Mouse (Mus musculus) kidney, embryonic 15.5 days (tissue): ENCODE data around the gene Reep3. TPM values are rescaled to one million over a fixed set of nuclear protein-coding genes. Genes with fewer than 3 reads are reported as not detected.
A peak's percentile ranks its signal among the peaks of the same experiment; 100 is the strongest.

ENCODE experiments used
- ATAC-seq: fragments of 200-750 bp; cut with Nextera tagmentation; replicated peaks from 2 replicates; pipeline ENCODE4 v1.8.0; 2017; ENCODE audit warnings: moderate TSS enrichment; ENCODE audit not compliant: low FRiP score
- H3K27ac ChIP-seq: fragments of 300-500 bp; sonication (generic); 2 replicates; pipeline ENCODE4 v1.5.1; 2015; ENCODE audit warnings: mild to moderate bottlenecking, inconsistent platforms
- H3K27me3 ChIP-seq: fragments of 300-500 bp; sonication (generic); 2 replicates; pipeline ENCODE4 v1.6.1; 2015; ENCODE audit warnings: inconsistent platforms
- H3K36me3 ChIP-seq: fragments of 300-500 bp; sonication (generic); 2 replicates; pipeline ENCODE4 v1.6.1; 2015; ENCODE audit warnings: inconsistent platforms
- H3K4me1 ChIP-seq: fragments of 300-500 bp; sonication (generic); 2 replicates; pipeline ENCODE4 v1.6.1; 2015; ENCODE audit warnings: inconsistent platforms
- H3K4me2 ChIP-seq: fragments of 300-500 bp; sonication (generic); 2 replicates; pipeline ENCODE4 v1.6.1; 2015; ENCODE audit warnings: moderate library complexity, mild to moderate bottlenecking, inconsistent platforms
- H3K4me3 ChIP-seq: fragments of 300-500 bp; sonication (generic); replicated peaks from 2 replicates; pipeline ENCODE4 v1.5.1; 2015; ENCODE audit warnings: mild to moderate bottlenecking, inconsistent platforms
- H3K9ac ChIP-seq: fragments of 300-500 bp; sonication (generic); 2 replicates; pipeline ENCODE4 v1.6.1; 2015; ENCODE audit warnings: mild to moderate bottlenecking, inconsistent platforms
- H3K9me3 ChIP-seq: fragments of 300-500 bp; sonication (generic); replicated peaks from 2 replicates; pipeline ENCODE4 v1.6.1; 2016; ENCODE audit warnings: inconsistent platforms
- WGBS: fragments of 180-500 bp; shearing (Covaris S2); methylation state at CpG from one replicate; pipeline ENCODE4 v1.1.7; 2015; ENCODE audit warnings: mixed read lengths; 5-methylcytosine and 5-hydroxymethylcytosine counted together
- polyA plus RNA-seq: library from polyadenylated mRNA; unstranded; fragments of >200 nt; fragmentation: Nextera tagmentation; extraction: Ambion mirVana; gene quantifications from 2 replicates; pipeline ENCODE4 v1.2.1, GENCODE M21; 2015

Reep3 gene
- polyA plus RNA-seq, 1 experiment from 2014 or later, result 47.0 TPM

DNA sequence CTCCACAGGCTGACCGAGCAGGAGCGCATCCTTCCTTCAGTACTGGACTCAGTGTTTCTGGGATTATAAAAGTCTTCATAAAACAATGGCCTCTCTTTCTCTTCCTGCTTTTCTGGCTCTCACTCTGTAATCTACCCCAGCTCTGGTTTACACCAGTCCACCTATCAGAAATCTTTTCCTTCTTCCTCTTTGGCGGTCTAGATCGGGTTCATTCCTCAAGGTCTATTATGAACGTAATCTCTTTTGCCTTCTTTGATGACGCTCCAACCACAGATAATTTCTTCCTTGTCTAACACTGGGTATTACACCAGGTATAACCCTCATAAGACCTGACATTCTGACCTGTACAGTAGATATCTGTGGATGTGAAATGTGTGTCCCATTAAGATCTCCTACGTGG, 1.8 kb downstream of the Reep3 start:
- H3K27ac ChIP-seq, result no peak overlapping the region
- no peak overlapping the region for H3K9ac ChIP-seq
- H3K27me3 ChIP-seq, result no peaks in the 10 kb centered on the region
- H3K4me1 ChIP-seq, result peaks cover 32% of the 10 kb centered on the region
- H3K9me3 ChIP-seq, result no peaks in the 10 kb centered on the region
- H3K4me2 ChIP-seq, result peak overlapping the region; percentile 79; the same call in 1 of the 2 replicates
- WGBS, result 75% methylated on average over 7 of the region's 7 CpGs
- ATAC-seq, result no peak
- H3K4me3 ChIP-seq, result no peak overlapping the region
- H3K36me3 ChIP-seq, result no peaks in the 10 kb centered on the region

DNA sequence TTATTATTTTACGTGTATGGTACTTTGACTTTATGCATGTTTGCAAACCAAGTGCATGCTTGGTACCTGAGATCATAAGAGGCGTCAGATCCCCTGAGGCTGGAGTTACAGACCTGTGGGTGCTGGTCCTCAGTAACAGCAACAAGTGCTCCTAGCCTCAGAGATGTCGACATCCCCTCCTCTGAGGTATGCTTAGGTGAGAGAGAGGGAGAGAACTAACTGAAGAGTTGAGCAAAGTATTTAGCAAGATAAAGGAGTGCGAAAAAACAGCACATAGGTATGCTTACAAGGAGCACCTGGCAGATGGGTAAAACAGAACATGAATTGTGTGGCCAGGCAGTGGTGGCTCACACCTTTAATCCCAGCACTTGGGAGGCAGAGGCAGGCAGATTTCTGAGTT, 6.1 kb downstream of the Reep3 start:
- Histone ChIP-seq H3K4me1 (peaks cover 22% of the 10 kb centered on the region), H3K27me3 (no peaks in the 10 kb centered on the region), H3K27ac (no peak overlapping the region), H3K9ac (no peak overlapping the region), H3K4me2 (no peak overlapping the region), H3K9me3 (no peaks in the 10 kb centered on the region), H3K4me3 (no peak overlapping the region), H3K36me3 (no peaks in the 10 kb centered on the region)
- WGBS, result 88% methylated on average over 4 of the region's 4 CpGs
- ATAC-seq, result no peak

DNA sequence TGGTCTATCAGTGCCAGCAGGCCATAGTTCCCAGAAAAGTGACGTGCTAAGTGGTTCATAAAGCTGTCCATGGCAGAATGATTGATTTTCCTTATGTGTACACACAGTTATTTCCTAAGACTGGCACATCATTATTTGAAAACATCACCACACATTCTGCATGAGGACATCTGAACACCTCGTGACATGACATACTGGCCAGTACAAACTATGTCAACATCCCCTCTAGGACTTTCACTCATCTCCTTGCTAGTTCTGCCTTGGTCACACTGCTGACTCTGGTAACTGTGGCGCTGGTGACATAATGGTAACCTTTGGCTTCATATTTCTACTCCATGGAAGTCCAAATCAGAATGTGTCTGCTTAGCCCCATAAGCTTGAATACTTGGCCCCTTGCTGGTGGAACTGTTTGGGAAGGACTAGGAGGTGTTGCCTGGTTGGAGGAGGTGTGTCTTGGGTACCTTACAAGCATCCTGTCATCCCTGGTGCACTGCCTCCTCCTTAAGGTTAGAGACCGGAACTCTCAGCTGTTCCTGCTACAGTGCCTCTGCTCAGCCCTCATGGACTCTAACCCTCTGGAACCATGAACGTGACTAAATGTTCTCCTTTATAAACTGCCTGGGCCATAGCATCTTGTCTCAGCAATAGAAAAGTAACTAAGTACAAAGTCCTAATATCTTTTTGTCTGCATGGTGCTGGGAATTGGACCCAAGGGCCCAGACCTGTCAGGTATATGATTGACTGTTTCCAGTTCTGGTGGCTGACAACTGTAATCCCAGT, 9.1 kb downstream of the Reep3 start:
- Histone ChIP-seq H3K27me3 (no peaks in the 10 kb centered on the region), H3K4me2 (no peak overlapping the region), H3K36me3 (no peaks in the 10 kb centered on the region), H3K9ac (no peak overlapping the region), H3K9me3 (no peaks in the 10 kb centered on the region), H3K4me3 (no peak overlapping the region), H3K4me1 (peaks cover 16% of the 10 kb centered on the region), H3K27ac (no peak overlapping the region)
- WGBS, result 83% methylated on average over 5 of the region's 5 CpGs
- ATAC-seq, result no peak

DNA sequence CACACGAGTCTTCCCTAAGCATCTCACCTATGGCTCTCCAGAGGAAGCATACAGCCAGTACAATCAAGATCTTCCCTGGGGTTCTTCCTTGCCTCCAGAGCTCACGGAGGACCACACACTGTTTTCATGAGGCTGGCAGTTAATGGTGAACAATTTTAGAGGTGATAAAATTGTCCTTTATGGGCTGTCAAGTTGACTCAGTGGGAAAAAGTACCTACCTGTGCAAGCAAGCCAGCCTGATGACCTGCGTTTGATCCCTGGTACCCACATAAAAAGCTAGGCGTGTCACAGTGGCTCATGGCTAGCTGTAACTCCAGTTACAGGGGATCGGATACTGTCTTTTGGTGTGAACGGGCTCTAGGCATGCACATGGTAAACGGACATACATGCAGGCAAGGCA, 10.8 kb downstream of the Reep3 start:
- no peak overlapping the region for H3K9ac ChIP-seq
- no peak for ATAC-seq
- H3K4me1 ChIP-seq, result peaks cover 22% of the 10 kb centered on the region
- H3K4me2 ChIP-seq, result no peak overlapping the region
- WGBS, result 75% methylated on average over 7 of the region's 7 CpGs
- no peak overlapping the region for H3K27ac ChIP-seq
- no peaks in the 10 kb centered on the region for H3K36me3 ChIP-seq
- no peaks in the 10 kb centered on the region; the same call in 1 of the 2 replicates for H3K9me3 ChIP-seq
- no peak overlapping the region for H3K4me3 ChIP-seq
- H3K27me3 ChIP-seq, result no peaks in the 10 kb centered on the region

DNA sequence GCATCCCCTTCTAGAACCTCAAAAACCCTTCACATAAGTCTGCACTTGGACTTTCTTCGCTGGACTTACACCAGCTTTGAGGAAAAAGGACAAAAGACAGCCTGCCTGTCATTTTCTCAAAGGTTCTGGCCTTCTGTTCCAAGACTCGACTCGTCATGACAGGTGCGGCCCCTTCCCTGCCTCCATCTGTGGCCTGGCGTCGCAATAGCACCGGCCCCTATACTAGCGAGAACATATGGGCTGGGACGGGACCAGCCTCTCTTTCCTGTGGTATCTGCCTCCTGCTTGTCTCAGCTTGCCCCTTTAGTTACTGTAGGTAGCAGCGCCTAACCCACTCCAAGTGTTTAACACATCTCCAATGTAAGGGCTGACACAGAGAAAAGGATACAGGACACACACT, 11.6 kb downstream of the Reep3 start:
- Histone ChIP-seq H3K4me1 (peaks cover 22% of the 10 kb centered on the region), H3K4me2 (no peak overlapping the region), H3K4me3 (no peak overlapping the region), H3K9me3 (no peaks in the 10 kb centered on the region; the same call in 1 of the 2 replicates), H3K27me3 (no peaks in the 10 kb centered on the region), H3K27ac (no peak overlapping the region), H3K9ac (no peak overlapping the region), H3K36me3 (no peaks in the 10 kb centered on the region)
- ATAC-seq, result no peak
- WGBS, result 90% methylated on average over 10 of the region's 10 CpGs

DNA sequence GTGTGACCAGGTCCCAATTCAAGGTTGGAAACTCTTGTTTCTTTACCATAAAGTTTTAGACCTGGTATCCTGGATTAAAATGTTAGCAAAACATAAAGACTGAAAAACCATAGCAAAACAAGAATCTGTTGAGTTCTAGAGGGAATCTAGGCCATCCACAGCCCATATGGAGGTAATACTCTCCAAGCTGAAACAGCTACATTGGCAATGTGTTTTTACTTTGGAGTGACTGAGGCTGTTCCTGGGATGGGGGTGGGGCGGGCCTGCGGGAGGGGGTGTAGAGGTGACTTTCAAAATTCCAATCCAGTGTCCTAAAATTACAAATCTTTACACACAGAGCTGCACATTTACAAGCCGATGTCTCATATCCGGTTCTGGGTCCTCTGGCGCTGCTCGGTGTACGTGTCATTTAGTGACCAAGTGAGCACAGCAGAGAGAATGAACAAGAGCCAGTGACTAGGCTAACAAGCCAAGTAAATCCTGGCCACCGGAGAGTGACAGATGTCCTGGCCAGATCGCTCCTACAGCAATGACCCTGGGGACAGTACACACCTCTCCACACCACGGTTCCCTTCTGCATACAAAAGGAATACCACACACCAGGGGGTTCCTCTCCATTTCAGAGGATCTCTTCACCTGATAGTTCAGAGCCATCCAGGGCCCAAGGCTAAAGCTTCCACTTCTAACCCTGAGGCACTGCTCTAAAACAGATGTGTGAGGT, 13.1 kb downstream of the Reep3 start:
- Histone ChIP-seq H3K4me1 (peaks cover 29% of the 10 kb centered on the region), H3K9ac (no peak overlapping the region)
- 78% methylated on average over 10 of the region's 10 CpGs for WGBS

DNA sequence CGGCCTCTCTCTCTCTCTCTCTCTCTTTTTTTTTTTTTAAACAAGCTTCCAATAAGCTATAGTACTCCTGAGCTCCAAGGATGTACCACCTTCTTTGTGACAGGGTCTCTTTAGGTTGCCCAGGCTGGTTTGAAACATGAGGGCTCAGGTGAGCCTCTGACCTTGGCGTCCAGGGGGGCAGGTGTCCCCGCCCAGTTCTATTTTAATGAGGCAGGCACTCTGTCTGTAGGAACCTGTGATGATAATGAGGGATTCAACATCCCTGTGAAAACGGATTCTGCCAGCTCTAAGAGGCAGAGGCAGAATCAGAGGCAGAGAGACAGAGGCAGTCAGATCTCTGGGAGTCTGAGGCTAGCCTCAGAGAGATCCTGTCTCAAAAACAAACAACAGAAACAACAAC, 14.2 kb downstream of the Reep3 start:
- Histone ChIP-seq H3K4me1 (peaks cover 30% of the 10 kb centered on the region), H3K9me3 (no peaks in the 10 kb centered on the region; the same call in 1 of the 2 replicates), H3K4me3 (no peak overlapping the region), H3K36me3 (no peaks in the 10 kb centered on the region), H3K27ac (no peak overlapping the region), H3K27me3 (no peaks in the 10 kb centered on the region), H3K9ac (no peak overlapping the region), H3K4me2 (no peak overlapping the region)
- ATAC-seq, result no peak
- 77% methylated on average over 4 of the region's 4 CpGs for WGBS

More for the DNA sequence above, 13.1 kb downstream of the Reep3 start:
- Histone ChIP-seq H3K36me3 (no peaks in the 10 kb centered on the region), H3K9me3 (no peaks in the 10 kb centered on the region; the same call in 1 of the 2 replicates), H3K27me3 (no peaks in the 10 kb centered on the region), H3K27ac (no peak overlapping the region), H3K4me2 (no peak overlapping the region), H3K4me3 (no peak overlapping the region)
- ATAC-seq, result no peak

DNA sequence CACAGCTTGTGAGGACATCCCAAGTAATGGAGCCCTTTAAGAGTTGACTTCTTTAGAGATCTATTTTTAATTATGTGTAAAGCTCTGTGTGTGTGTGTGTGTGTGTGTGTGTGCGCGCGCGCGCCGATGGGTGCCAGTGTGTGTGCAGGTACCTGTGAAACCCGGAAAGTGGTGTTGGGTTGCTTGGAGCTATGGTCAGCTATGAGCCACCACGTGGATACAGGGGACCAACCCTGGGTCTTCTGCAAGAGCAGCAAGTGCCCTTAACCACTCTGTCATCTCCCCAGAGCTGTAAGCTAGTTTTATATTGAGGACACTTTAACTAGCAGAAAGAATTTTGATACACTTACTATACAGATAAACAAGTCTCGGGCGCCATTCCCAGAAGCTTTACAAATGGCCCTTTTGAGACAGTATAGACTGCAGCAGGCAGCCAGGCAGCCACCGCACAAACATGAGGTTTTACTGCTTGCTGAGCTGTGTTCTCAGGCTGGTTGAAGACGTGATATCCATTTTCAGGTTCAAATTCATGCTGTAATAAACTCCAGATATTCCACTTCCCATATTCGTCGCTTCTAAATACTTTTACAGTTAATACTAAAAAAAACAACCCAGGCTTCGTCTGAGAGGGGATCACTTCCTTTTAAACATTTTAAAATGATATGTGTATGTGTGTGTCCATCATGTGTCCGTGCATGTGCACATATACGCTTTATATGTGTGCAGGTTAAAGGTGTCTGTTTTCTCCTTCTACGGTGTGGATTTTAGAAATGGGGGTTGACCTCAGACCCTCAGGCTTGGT, 15.3 kb downstream of the Reep3 start:
- H3K27me3 ChIP-seq, result no peaks in the 10 kb centered on the region
- H3K9me3 ChIP-seq, result no peaks in the 10 kb centered on the region; the same call in 1 of the 2 replicates
- no peak overlapping the region for H3K9ac ChIP-seq
- WGBS, result 74% methylated on average over 18 of the region's 18 CpGs
- H3K4me1 ChIP-seq, result peaks cover 25% of the 10 kb centered on the region
- H3K4me2 ChIP-seq, result no peak overlapping the region
- H3K36me3 ChIP-seq, result no peaks in the 10 kb centered on the region
- H3K4me3 ChIP-seq, result no peak overlapping the region
- 0 out of 2 replicates have a peak overlapping the region, but pooled peaks have one; percentile 6 for H3K27ac ChIP-seq
- no peak for ATAC-seq

DNA sequence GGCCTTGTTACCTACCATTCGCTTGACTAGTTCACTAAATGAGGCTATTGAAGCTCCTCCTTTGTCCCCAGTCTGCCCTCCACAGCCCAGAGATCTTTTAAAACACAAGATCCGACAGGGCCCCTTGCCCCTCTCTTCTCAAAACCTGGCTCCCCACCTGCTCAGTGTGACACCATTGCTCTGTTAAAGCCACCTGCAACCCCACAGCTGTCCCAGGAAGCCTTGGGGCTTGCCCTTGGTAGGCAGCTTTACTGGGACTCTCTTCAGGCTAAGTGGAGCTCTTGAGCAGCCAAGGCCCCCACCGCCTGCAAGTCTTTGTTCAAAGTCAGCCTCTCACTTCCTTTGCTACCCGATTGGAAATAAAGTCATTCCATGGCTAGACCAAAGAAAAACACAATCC, 17.7 kb downstream of the Reep3 start:
- 46% methylated on average over 4 of the region's 4 CpGs for WGBS
- Histone ChIP-seq H3K9ac (no peak overlapping the region), H3K27me3 (no peaks in the 10 kb centered on the region), H3K4me2 (no peak overlapping the region), H3K27ac (peak overlapping the region; percentile 58), H3K4me3 (no peak overlapping the region), H3K4me1 (peaks cover 19% of the 10 kb centered on the region), H3K9me3 (no peaks in the 10 kb centered on the region; the same call in 1 of the 2 replicates), H3K36me3 (no peaks in the 10 kb centered on the region)
- 0 out of 2 replicates have a peak, but pooled peaks have one; percentile 24 for ATAC-seq

DNA sequence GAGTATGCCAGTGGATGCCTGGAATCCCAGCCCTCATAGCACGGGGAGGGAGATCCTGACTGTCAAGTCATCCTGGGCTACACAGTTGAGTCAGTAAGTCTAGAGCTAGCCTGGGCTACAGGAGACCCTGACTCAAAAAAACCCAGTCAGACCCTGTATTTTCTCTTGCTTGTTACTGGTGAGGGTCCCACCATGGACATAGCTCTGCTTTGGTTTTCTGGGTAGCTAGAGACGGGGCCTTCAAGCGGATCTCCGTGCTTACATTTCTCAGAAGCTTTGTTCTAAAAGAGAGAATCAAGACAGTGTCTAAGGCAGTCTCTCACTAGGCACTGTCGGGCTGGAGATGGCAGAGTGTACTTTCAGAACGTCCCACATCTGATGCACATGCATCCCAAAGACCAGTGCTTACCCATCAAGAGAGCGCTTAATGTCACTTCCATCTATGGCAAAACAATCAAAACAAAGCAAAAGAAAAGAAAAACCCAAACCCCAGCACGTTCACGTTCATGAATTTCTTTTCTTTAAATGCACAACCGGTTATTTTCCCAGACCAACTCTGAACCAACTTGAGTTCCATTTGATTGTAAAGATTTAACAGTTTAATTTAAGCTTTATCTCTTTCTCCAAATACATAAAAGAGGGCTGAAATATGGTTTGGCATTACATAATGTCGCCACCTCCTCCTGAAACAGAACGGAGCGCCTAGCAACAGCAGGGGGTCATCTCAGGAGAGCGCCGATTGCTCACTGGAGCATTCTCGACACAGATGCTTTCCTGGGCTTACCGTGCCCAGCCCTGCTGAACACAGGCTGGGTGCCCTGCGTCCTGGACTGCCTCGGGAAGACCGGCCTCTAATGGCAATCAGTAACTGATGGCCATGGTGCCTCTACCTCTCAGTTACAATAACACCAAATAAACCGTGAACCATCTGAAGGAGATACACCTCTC, 20.5 kb downstream of the Reep3 start:
- H3K4me2 ChIP-seq, result no peak overlapping the region

DNA sequence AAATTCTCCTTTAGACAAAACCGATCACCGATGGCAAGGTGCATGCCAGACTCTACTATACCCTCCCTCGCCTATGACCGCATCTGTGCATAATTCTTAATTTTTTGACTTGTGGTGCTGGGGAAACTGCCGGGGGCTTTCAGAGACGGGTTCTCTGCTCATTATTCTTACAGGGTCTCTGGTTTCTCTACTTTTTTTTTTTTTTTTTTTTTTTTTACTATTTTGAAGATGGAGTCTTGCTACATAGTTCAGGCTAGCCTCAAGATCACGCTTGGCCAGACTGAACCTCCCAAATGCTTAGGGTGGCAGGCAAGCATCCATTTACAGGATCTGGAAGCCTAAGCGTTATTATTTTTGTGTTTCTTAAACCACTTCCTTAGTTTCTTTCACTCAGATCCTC, 23.2 kb downstream of the Reep3 start:
- 86% methylated on average over 8 of the region's 8 CpGs for WGBS
- Histone ChIP-seq H3K4me3 (no peak overlapping the region), H3K9me3 (no peaks in the 10 kb centered on the region), H3K4me2 (no peak overlapping the region), H3K4me1 (peaks cover 15% of the 10 kb centered on the region), H3K27me3 (no peaks in the 10 kb centered on the region), H3K9ac (no peak overlapping the region), H3K36me3 (no peaks in the 10 kb centered on the region), H3K27ac (no peak overlapping the region)
- ATAC-seq, result no peak

More for the DNA sequence above, 20.5 kb downstream of the Reep3 start:
- 61% methylated on average over 21 of the region's 21 CpGs for WGBS
- Histone ChIP-seq H3K9ac (no peak overlapping the region), H3K9me3 (no peaks in the 10 kb centered on the region), H3K4me3 (no peak overlapping the region), H3K27me3 (no peaks in the 10 kb centered on the region), H3K27ac (no peak overlapping the region), H3K36me3 (no peaks in the 10 kb centered on the region), H3K4me1 (peaks cover 18% of the 10 kb centered on the region)
- ATAC-seq, result peak; percentile 71
